Mouse (Mus musculus): ENCODE measurements around the gene Hdac5.

GRCm38 (mm10) chr11:102263211-102263610 is 33.2 kb upstream of the Hdac5 start:
- TF ChIP-seq TCF12 (IDR thresholded peaks at IDR 0.05; ENCODE audit: low read depth, low read length) (no peak), POLR2A (IDR thresholded peaks at IDR 0.05; ENCODE audit: control insufficient read depth in 1 of 2, insufficient read depth in 1 of 2, low read depth in 1 of 2, low read length in 2 of 2, poor library complexity in 1 of 2) (no peak), ETS1 (IDR thresholded peaks at IDR 0.05; ENCODE audit: low read depth, low read length) (no peak), ELF1 (IDR thresholded peaks at IDR 0.05; ENCODE audit: low read depth, low read length) (no peak)
